Mouse (Mus musculus): ENCODE results near the gene Acvr1.

The Acvr1 gene

GRCm38 (mm10) chr2:58557045-58557845 lies 9.7 kb downstream of the Acvr1 start:
- no peak for DNase-seq (ENCODE audit: low read depth)

DNA sequence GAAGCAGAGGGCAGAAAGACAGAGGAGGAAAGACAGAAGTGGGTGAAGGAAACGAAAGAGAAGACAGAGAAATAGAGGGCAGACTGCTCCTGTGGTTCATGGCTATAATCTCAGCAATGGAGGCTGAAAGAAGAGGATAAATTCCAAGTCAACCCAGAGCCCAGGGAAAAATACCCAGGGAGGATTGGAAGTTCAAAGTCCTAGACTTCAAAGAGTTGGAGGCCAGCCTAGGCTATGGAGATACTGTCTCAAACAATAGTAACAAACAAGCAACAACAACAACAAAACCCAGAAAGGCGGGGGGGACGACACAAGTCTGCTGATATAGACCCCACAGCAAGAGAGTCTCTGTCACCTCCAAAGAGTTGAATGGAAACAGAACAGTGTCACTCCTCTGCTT lies 14.7 kb downstream of the Acvr1 start:
- DNase-seq (ENCODE audit: low read depth), result no peak

- DNase-seq (ENCODE audit: low read depth), result no peak
Measured at GRCm38 (mm10) chr2:58551866-58552265, 15.1 kb downstream of the Acvr1 start.

- no peak for DNase-seq (ENCODE audit: low read depth)
Measured at GRCm38 (mm10) chr2:58550488-58550887, 16.5 kb downstream of the Acvr1 start.

GRCm38 (mm10) chr2:58549960-58550359 lies 17.0 kb downstream of the Acvr1 start:
- DNase-seq (ENCODE audit: low read depth), result no peak

DNA sequence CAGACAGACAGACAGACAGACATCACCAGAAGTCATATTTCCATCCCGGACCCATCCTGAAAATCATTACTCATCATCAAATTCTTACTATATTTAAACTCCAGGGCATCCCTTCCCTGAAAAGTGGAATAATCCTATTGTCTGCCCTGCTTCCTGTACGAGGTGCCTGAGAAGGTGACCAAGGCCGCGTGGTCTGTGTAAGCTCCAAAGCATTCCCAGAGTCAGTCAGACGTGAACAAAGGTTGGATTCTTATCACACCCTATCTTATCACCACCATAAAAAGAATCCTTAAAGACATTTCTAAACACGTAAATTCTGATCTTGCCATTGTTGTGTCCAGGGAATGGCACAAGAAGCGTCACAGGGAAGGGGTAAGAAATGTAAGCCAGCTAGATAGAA lies 18.0 kb downstream of the Acvr1 start:
- no peak for DNase-seq (ENCODE audit: low read depth)

DNA sequence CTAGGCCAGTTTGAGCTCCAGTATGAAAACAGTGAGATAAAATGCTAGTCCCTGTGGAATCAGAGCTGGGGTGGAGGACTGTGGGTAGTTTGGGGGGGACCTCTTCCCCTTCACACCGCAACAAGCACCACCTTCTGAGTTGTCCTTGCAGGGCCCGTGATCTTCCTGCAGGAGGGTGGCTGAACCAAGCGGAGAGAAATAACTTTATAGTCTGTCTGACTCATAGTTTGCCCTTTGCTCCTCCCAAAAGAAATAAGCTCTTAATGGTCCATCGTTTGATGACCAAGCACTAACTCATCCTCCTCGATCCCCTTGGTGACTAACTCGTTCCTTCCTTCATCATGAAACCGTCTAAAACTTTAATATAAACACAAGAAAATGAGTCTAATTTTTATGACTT lies 20.7 kb downstream of the Acvr1 start:
- DNase-seq (ENCODE audit: low read depth), result no peak

- no peak for DNase-seq (ENCODE audit: low read depth)
Measured at GRCm38 (mm10) chr2:58544368-58544767, 22.6 kb downstream of the Acvr1 start.

- no peak for DNase-seq (ENCODE audit: low read depth)
Measured at GRCm38 (mm10) chr2:58543252-58543651, 23.7 kb downstream of the Acvr1 start.

DNA sequence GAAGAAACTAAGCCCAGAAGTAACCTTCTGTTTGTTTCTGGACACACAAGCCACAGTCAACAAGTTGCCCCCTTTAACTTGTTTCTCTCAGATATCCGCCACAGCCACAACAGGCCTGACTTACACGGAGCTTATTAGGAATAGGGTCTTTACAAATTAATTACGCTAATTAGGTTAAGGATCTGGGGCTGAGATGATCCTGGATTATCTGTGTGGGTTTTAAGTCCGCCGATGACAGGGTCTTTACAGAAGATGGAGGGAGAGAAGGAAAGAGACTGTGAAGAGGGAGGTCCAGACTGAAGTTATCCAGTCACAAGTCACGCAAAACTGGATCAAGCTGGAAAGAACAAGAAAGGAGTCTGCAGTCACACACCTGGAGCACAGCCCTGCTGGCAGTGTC lies 28.8 kb downstream of the Acvr1 start:
- no peak for DNase-seq (ENCODE audit: low read depth)

- no peak for DNase-seq (ENCODE audit: low read depth)
Measured at GRCm38 (mm10) chr2:58536796-58537195, 30.2 kb downstream of the Acvr1 start.

GRCm38 (mm10) chr2:58535233-58535632 lies 31.7 kb downstream of the Acvr1 start:
- no peak for DNase-seq (ENCODE audit: low read depth)

DNA sequence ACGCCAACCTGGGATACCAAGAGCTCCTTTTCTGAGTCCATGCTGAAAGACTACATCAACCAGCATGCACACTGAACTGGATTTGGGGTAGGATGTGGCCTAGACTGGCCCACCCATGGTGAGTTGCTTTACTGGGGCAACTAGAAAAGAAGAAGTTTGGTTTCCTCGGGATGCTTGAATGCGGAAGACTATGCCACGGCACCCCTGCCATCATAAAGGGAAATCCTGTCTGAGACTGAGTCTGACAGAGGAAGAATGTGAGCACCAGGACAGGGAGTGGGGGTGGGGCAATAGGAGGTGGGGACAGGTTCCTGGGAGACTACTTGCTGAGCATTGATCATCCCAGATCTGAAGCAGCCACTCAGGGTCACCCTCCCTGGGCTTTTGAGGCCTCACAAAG lies 32.6 kb downstream of the Acvr1 start:
- no peak for DNase-seq (ENCODE audit: low read depth)

- DNase-seq (ENCODE audit: low read depth), result no peak
Measured at GRCm38 (mm10) chr2:58533521-58534001, 33.4 kb downstream of the Acvr1 start.

- no peak for DNase-seq (ENCODE audit: low read depth)
Measured at GRCm38 (mm10) chr2:58532260-58532850, 34.6 kb downstream of the Acvr1 start.

DNA sequence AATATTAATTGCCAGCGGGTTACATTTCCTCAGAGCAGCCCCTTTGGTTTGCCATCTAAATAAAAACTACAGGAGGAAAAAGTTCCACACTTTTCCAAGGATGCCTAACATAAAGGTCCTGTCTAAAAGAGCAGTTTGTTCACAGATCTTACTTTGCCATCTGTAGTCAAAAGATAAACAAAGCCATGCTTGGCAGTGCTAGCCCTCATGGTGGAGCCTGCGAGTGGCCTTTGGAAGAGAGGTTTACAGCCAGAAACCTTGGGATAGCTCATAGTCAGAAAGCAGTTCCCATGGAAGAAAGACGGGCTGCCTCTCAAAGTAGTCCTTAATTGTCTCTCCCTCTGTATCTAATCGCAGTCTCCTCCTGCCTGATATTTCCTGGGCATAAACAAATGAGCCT lies 36.4 kb downstream of the Acvr1 start:
- no peak for DNase-seq (ENCODE audit: low read depth)

DNA sequence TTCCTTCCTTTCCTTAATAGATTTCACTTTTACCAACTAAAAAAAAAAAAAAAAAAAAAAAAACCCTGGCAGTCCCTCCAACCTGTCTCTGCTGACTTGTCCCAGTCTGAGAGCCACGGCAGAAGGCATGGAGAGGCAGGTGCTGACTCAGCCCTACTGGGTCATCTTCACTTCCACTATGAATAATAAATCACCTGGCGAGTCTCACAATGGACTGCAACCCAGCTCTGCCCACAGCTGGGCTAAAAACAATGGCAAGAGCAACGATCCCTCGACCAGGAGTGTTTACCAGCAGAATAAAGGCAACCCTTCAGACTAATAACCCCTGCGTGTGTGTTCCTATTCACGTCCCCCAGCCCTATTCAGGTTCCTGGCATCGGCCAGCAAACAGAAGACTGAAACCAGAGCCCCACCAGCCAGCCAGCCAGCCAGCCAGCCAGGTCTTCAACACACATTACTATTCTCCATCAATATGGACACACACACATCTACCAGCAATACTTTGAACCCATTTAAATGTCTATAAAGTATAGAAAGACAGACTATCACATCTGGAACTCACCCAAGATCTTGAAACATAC lies 37.0 kb downstream of the Acvr1 start:
- no peak for DNase-seq (ENCODE audit: low read depth)

DNA sequence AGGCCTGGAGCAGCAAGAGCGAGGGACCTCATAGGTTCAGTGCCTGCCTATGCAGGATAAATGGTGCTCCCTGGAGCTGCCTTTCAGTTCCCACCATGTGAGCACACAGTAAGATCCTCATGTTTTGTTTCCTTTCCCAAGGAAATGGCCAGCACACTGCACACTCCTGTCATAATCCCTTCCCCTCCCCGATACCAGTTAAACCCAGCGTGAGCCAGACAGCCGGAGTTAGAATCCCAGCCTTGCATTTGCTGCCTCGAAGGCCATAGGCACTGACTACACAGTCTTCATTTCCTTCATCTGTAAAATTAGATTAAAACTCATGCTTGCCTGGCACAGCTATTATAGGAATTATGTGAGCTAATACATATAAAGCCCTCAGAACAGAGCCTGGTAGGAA lies 37.6 kb downstream of the Acvr1 start:
- no peak for DNase-seq (ENCODE audit: low read depth)

GRCm38 (mm10) chr2:58527786-58528185 lies 39.2 kb downstream of the Acvr1 start:
- no peak for DNase-seq (ENCODE audit: low read depth)

DNA sequence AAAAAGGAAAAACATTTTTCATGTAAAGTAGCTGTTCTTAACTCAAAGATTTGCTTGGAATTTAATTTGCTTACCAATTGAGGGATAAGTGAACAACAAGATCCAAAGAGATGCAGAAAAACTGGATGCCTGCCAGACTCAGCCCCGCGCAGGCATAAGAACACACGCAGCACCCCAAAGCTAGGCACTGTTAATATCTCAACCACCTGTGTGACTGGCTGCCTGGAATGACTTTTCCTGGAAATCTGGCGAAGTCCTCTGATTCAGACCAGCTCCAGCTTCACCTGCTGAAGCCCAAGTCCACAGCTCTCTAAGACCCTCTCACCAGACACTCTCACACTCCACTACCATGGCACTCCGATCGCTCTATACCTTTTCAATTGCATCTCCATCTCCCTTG lies 42.6 kb downstream of the Acvr1 start:
- no peak for DNase-seq (ENCODE audit: low read depth)

DNA sequence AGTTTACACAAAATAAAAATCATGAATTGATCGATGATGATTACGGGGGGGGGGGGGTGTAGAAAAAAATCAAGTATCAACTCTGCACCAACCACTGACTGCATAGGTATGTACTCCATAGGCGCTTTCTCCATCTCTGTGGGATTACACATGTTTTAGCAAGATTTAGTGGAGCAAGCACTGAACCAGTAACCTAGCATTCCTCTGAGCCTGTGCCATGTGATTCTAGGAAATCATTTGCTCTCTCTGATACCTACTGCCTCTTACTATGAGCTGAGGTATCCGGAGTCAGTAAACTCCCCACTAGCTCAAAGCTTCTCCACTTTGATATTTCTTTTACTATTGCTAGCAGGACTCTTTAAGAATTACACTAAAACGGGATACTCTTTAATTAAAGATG lies 43.1 kb downstream of the Acvr1 start:
- no peak for DNase-seq (ENCODE audit: low read depth)

DNA sequence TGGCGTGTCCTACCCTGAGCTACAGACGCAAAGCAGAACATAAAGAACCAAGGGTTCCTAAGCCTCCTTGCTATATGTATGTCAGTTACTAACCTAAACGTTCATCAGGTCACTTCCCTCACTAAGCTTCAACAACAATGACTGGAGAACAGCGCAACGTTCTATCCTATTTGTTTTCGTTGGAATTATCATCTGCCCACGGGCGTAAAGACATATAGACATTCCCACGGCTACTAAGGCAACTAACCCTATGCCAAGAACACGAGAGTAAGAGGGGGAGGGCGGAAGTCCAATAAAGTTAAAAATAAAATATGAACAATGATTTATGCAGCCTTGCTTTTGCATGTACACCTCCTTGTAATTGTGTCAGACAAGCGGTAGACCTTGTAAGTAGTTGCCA lies 43.9 kb downstream of the Acvr1 start:
- DNase-seq (ENCODE audit: low read depth), result no peak

GRCm38 (mm10) chr2:58521621-58522020 lies 45.3 kb downstream of the Acvr1 start:
- DNase-seq (ENCODE audit: low read depth), result no peak

Data from naive thymus-derived CD4-positive, alpha-beta T cell, adult 2 months (primary cell).